9 mouse cellular contexts compared by ENCODE assay signal in genomic region chr8:41549220-41550094, GRCm38 (mm10).
DNase-seq lines count a peak whose midpoint lies in the region; ATAC-seq and TF ChIP-seq lines count a peak whose summit lies in the region.
"Had no signal": no experiment of that assay in that cellular context is flagged by ENCODE, and none has a peak within 500 bp of the region (broad histone marks: within the 10 kb centered on the region; RNA-seq: fewer than 3 reads in every experiment).

No protein-coding gene starts in this region.

- H3K9me3 ChIP-seq in lung, embryonic 14.5 days (ENCODE audit: low read depth, low read length), result no peaks in the 10 kb centered on the region
- H3K9me3 ChIP-seq in embryonic facial prominence, embryonic 13.5 days, result no peaks in the 10 kb centered on the region
- no peaks in the 10 kb centered on the region for H3K9me3 ChIP-seq in limb, embryonic 14.5 days (ENCODE audit: control insufficient read depth, low read length)

- ATAC-seq in lung, embryonic 14.5 days (ENCODE audit: insufficient read depth), result peak; percentile 85
- ATAC-seq in embryonic facial prominence, embryonic 13.5 days (ENCODE audit: insufficient number of reproducible peaks, insufficient read depth, low FRiP score, low TSS enrichment, low read depth), result no peak
- no peak for ATAC-seq in limb, embryonic 14.5 days (ENCODE audit: low FRiP score, low read depth)
- ATAC-seq: intestine, postnatal 0 days had no signal

- TF ChIP-seq CTCF in lung, embryonic 14.5 days (IDR thresholded peaks at IDR 0.05; ENCODE audit: low read depth), result no peak
- no peak for TF ChIP-seq CTCF in lung, adult 2 months (IDR thresholded peaks at IDR 0.05; ENCODE audit: insufficient read depth, low read length)

- H3K9ac ChIP-seq in lung, embryonic 14.5 days, result peak overlapping the region; percentile 6; the same call in 1 of the 2 replicates
- H3K9ac ChIP-seq in embryonic facial prominence, embryonic 13.5 days, result 0 out of 2 replicates have a peak overlapping the region, but pooled peaks have one; percentile 27
- no peak overlapping the region for H3K9ac ChIP-seq in limb, embryonic 14.5 days (ENCODE audit: low read depth, low read length, severe bottlenecking)

- no peak overlapping the region; the same call in 1 of the 2 replicates for H3K27ac ChIP-seq in lung, embryonic 14.5 days (ENCODE audit: low read depth)
- peak overlapping the region; percentile 33; the same call in 1 of the 2 replicates for H3K27ac ChIP-seq in embryonic facial prominence, embryonic 13.5 days
- no peak overlapping the region for H3K27ac ChIP-seq in limb, embryonic 14.5 days (replicated peaks; ENCODE audit: low read depth, low read length)

- TF ChIP-seq POLR2A in lung, adult 2 months (IDR thresholded peaks at IDR 0.05; ENCODE audit: borderline replicate concordance, extremely low read depth, low read depth, low read length), result no peak
- no peak for TF ChIP-seq POLR2A in limb, embryonic 14.5 days (IDR thresholded peaks at IDR 0.05; ENCODE audit: borderline replicate concordance, extremely low read depth, insufficient read depth, insufficient read length)

- H3K4me1 ChIP-seq in lung, embryonic 14.5 days (ENCODE audit: insufficient read depth), result no peaks in the 10 kb centered on the region
- H3K4me1 ChIP-seq in lung, adult 2 months (ENCODE audit: control insufficient read depth, insufficient read depth, low read length), result no peaks in the 10 kb centered on the region
- peaks cover 37% of the 10 kb centered on the region for H3K4me1 ChIP-seq in embryonic facial prominence, embryonic 13.5 days
- H3K4me1 ChIP-seq in limb, embryonic 14.5 days (ENCODE audit: control insufficient read depth, insufficient read depth, low read length), result peaks cover 35% of the 10 kb centered on the region

- H3K36me3 ChIP-seq in lung, embryonic 14.5 days (ENCODE audit: insufficient read depth), result no peaks in the 10 kb centered on the region
- no peaks in the 10 kb centered on the region for H3K36me3 ChIP-seq in embryonic facial prominence, embryonic 13.5 days
- H3K36me3 ChIP-seq in limb, embryonic 14.5 days (ENCODE audit: control insufficient read depth, insufficient read depth, low read length), result no peaks in the 10 kb centered on the region

- no peak overlapping the region for H3K4me3 ChIP-seq in lung, embryonic 14.5 days (ENCODE audit: low read depth, low read length)
- H3K4me3 ChIP-seq in lung, adult 2 months (replicated peaks; ENCODE audit: extremely low read depth, low read depth, low read length), result no peak overlapping the region
- peak overlapping the region; percentile 9; the same call in 1 of the 2 replicates for H3K4me3 ChIP-seq in embryonic facial prominence, embryonic 13.5 days
- no peak overlapping the region; the same call in 1 of the 2 replicates for H3K4me3 ChIP-seq in limb, embryonic 14.5 days (replicated peaks; ENCODE audit: low read length)

- 35% methylated on average over 25 of the region's 25 CpGs for whole genome bisulfite sequencing in lung, embryonic 14.5 days
- 58% methylated on average over 25 of the region's 25 CpGs for WGBS in lung, adult 2 months
- WGBS in embryonic facial prominence, embryonic 13.5 days, result 35% methylated on average over 25 of the region's 25 CpGs
- 22% methylated on average over 25 of the region's 25 CpGs for WGBS in limb, embryonic 14.5 days

- no peaks in the 10 kb centered on the region for H3K27me3 ChIP-seq in lung, embryonic 14.5 days (ENCODE audit: insufficient read depth, low read length)
- peaks cover 30% of the 10 kb centered on the region; the same call in 1 of the 2 replicates for H3K27me3 ChIP-seq in embryonic facial prominence, embryonic 13.5 days
- 0 out of 2 replicates have a peak, but pooled peaks cover 8% of the 10 kb centered on the region for H3K27me3 ChIP-seq in limb, embryonic 14.5 days (ENCODE audit: control insufficient read depth, insufficient read depth, low read length)

- H3K4me2 ChIP-seq in lung, embryonic 14.5 days, result peak overlapping the region; percentile 48
- peak overlapping the region; percentile 45 for H3K4me2 ChIP-seq in embryonic facial prominence, embryonic 13.5 days
- peak overlapping the region; percentile 28 for H3K4me2 ChIP-seq in limb, embryonic 14.5 days (replicated peaks; ENCODE audit: low read depth, low read length, severe bottlenecking)

- DNase-seq in frontal cortex, postnatal 36 days (ENCODE audit: low spot score in 2 of 2), result peak; percentile 7 to 18
- DNase-seq in frontal cortex, postnatal 14 days (ENCODE audit: low spot score in 2 of 2), result no peak
- peak; percentile 42 for DNase-seq in lung, embryonic 14.5 days
- DNase-seq in lung, adult 2 months, result no peak
- no peak for DNase-seq in limb, embryonic 14.5 days (ENCODE audit: low spot score)
- no peak for DNase-seq in urinary bladder, postnatal 14 days (ENCODE audit: low spot score)
- DNase-seq: gastrocnemius, postnatal 36 days had no signal

Comparison
In these comparisons a context has a peak if more than half of its experiments do, and no peak if none do; other contexts are left out.
1. DNase-seq: peak in frontal cortex, postnatal 36 days (2 of 2) and lung, embryonic 14.5 days (single experiment); none in frontal cortex, postnatal 14 days (0 of 2), lung, adult 2 months (single experiment), limb, embryonic 14.5 days (single experiment) and urinary bladder, postnatal 14 days (single experiment).
2. Peak in every context shown above with its lines, with median percentiles within 50 percentile points of each other: H3K4me2 ChIP-seq.